Mouse (Mus musculus): ENCODE results near the gene Aspn. TPM values are rescaled to one million over a fixed set of nuclear protein-coding genes. Genes with fewer than 3 reads are reported as not detected.
"Not testable (repeated sequence)": the region's sequence is repeated elsewhere in the genome, so short reads cannot be mapped to it uniquely, and the experiment has no call there.

Aspn gene
- total RNA-seq, 4 experiments from 2014 or later, result 0.50 to 0.97 (median 0.67) TPM

GRCm38 (mm10) chr13:49584307-49585005, 40.2 kb downstream of the Aspn start:
- no peak for DNase-seq (ENCODE audit: low spot score in 2 of 2)

- no peak for DNase-seq (ENCODE audit: low spot score in 2 of 2)
These were observed 41.8 kb downstream of the Aspn start for GRCm38 (mm10) chr13:49586062-49586461.

GRCm38 (mm10) chr13:49602541-49602940, 58.3 kb downstream of the Aspn start:
- DNase-seq (ENCODE audit: low spot score in 2 of 2), result not testable (repeated sequence)

GRCm38 (mm10) chr13:49603603-49604002, 59.4 kb downstream of the Aspn start:
- no peak for DNase-seq (ENCODE audit: low spot score in 2 of 2)

- no peak for DNase-seq (ENCODE audit: low spot score in 2 of 2)
These were observed 63.5 kb downstream of the Aspn start, which contains the start of gene Ogn for GRCm38 (mm10) chr13:49607714-49608113. Gene Ogn, plus strand, starts transcription at chr13:49608046.

GRCm38 (mm10) chr13:49608589-49609322, 64.5 kb downstream of the Aspn start:
- no peak for DNase-seq (ENCODE audit: low spot score in 2 of 2)

GRCm38 (mm10) chr13:49617021-49617420, 72.8 kb downstream of the Aspn start:
- no peak for DNase-seq (ENCODE audit: low spot score in 2 of 2)

Other genes with a start within 250 kb of the Aspn start
- 10 to 100 TPM in 1 of 4 experiments, 1 to 10 TPM in 3; 8.8 to 10.1 (median 8.9) TPM for gene Fgd3, start 224.1 kb upstream of the Aspn start, total RNA-seq (2022)
- gene Bicd2, start 202.9 kb upstream of the Aspn start, total RNA-seq (2022), result 10 to 100 TPM; 40.2 to 45.5 (median 43.1) TPM
- 10 to 100 TPM; 16.5 to 21.5 (median 16.8) TPM for gene Ippk, start 123.2 kb upstream of the Aspn start, total RNA-seq (2022)
- gene Tes3-ps, start 51.1 kb upstream of the Aspn start, total RNA-seq (2022), result 1 to 10 TPM; 1.5 to 2.4 (median 2.0) TPM
- gene Ecm2, start 39.6 kb upstream of the Aspn start, total RNA-seq (2022), result 1 to 10 TPM; 2.5 to 3.1 (median 2.9) TPM
- gene Omd, start 38.0 kb downstream of the Aspn start, total RNA-seq (2022), result 1 to 10 TPM; 1.6 to 2.2 (median 2.1) TPM
- 1 to 10 TPM; 5.1 to 9.6 (median 8.3) TPM for gene Ogn, start 63.6 kb downstream of the Aspn start, total RNA-seq (2022)
- gene Cenpp, start 108.3 kb downstream of the Aspn start, total RNA-seq (2022), result 1 to 10 TPM; 1.1 to 1.5 (median 1.3) TPM
- 10 to 100 TPM; 21.7 to 25.9 (median 24.8) TPM for gene Nol8, start 108.6 kb downstream of the Aspn start, total RNA-seq (2022)
- 10 to 100 TPM; 51.0 to 76.0 (median 64.3) TPM for gene Iars, start 137.7 kb downstream of the Aspn start, total RNA-seq (2022)

All from left cerebral cortex, adult 8-10 months (tissue).